In genomic region chrX:161790182-161790581, GRCm38 (mm10) we compare ENCODE assay signal across 9 mouse cellular contexts.
DNase-seq lines count a peak whose midpoint lies in the region; ATAC-seq and TF ChIP-seq lines count a peak whose summit lies in the region.
"Had no signal": no experiment of that assay in that cellular context is flagged by ENCODE, and none has a peak within 500 bp of the region (broad histone marks: within the 10 kb centered on the region; RNA-seq: fewer than 3 reads in every experiment).

No protein-coding gene starts in this region.

- 30% methylated on average over 6 of the region's 6 CpGs for WGBS in midbrain, postnatal 0 days
- WGBS in midbrain, embryonic 13.5 days = 30% methylated on average over 6 of the region's 6 CpGs
- WGBS in embryonic facial prominence, embryonic 14.5 days = 27% methylated on average over 6 of the region's 6 CpGs

- H3K4me1 ChIP-seq in midbrain, postnatal 0 days (ENCODE audit: insufficient read depth, low read length) = no peaks in the 10 kb centered on the region
- no peaks in the 10 kb centered on the region for H3K4me1 ChIP-seq in midbrain, embryonic 13.5 days (replicated peaks)
- no peaks in the 10 kb centered on the region for H3K4me1 ChIP-seq in embryonic facial prominence, embryonic 14.5 days (ENCODE audit: control insufficient read depth, insufficient read depth, low read length)
- H3K4me1 ChIP-seq: limb, embryonic 15.5 days had no signal

- H3K9me3 ChIP-seq in midbrain, postnatal 0 days (ENCODE audit: low read length) = no peaks in the 10 kb centered on the region
- H3K9me3 ChIP-seq in midbrain, embryonic 13.5 days = no peaks in the 10 kb centered on the region
- no peaks in the 10 kb centered on the region for H3K9me3 ChIP-seq in embryonic facial prominence, embryonic 14.5 days (ENCODE audit: control insufficient read depth, low read length)
- H3K9me3 ChIP-seq: limb, embryonic 15.5 days had no signal

- no peaks in the 10 kb centered on the region for H3K36me3 ChIP-seq in midbrain, postnatal 0 days (ENCODE audit: insufficient read depth, low read length)
- H3K36me3 ChIP-seq in midbrain, embryonic 13.5 days = no peaks in the 10 kb centered on the region
- H3K36me3 ChIP-seq in embryonic facial prominence, embryonic 14.5 days (ENCODE audit: control insufficient read depth, insufficient read depth, low read length) = no peaks in the 10 kb centered on the region
- H3K36me3 ChIP-seq: limb, embryonic 15.5 days had no signal

- DNase-seq in heart, adult 18-20 months = peak; percentile 6 to 47
- no peak for DNase-seq in heart, adult 11 months
- DNase-seq in midbrain, postnatal 0 days (ENCODE audit: low spot score) = peak; percentile 63
- peak; percentile 8 for DNase-seq in embryonic facial prominence, embryonic 14.5 days (ENCODE audit: low spot score)
- DNase-seq in right cerebral cortex, postnatal 10 days (ENCODE audit: low spot score in 2 of 2) = peak; percentile 34 to 46
- no peak for DNase-seq in urinary bladder, postnatal 10 days (ENCODE audit: low spot score)
- no peak for DNase-seq in thymus, postnatal 0 days (ENCODE audit: low spot score)

- H3K9ac ChIP-seq in midbrain, postnatal 0 days (replicated peaks; ENCODE audit: low read length, poor library complexity, severe bottlenecking) = no peak overlapping the region
- H3K9ac ChIP-seq in midbrain, embryonic 13.5 days (replicated peaks) = no peak overlapping the region
- no peak overlapping the region for H3K9ac ChIP-seq in embryonic facial prominence, embryonic 14.5 days (ENCODE audit: low read depth, low read length)
- H3K9ac ChIP-seq: limb, embryonic 15.5 days had no signal

- no peak overlapping the region for H3K4me2 ChIP-seq in midbrain, postnatal 0 days (ENCODE audit: low read depth, low read length, poor library complexity, severe bottlenecking)
- no peak overlapping the region for H3K4me2 ChIP-seq in midbrain, embryonic 13.5 days (replicated peaks)
- no peak overlapping the region for H3K4me2 ChIP-seq in embryonic facial prominence, embryonic 14.5 days (ENCODE audit: low read depth, low read length)
- H3K4me2 ChIP-seq: limb, embryonic 15.5 days had no signal

- TF ChIP-seq CTCF in midbrain, postnatal 0 days (IDR thresholded peaks at IDR 0.05) = peak; percentile 74

- no peak overlapping the region for H3K4me3 ChIP-seq in midbrain, postnatal 0 days (ENCODE audit: low read depth, low read length)
- no peak overlapping the region for H3K4me3 ChIP-seq in midbrain, embryonic 13.5 days (replicated peaks)
- no peak overlapping the region for H3K4me3 ChIP-seq in embryonic facial prominence, embryonic 14.5 days (ENCODE audit: low read depth, low read length)
- H3K4me3 ChIP-seq: limb, embryonic 15.5 days had no signal

- no peak for ATAC-seq in midbrain, postnatal 0 days (ENCODE audit: low FRiP score)
- no peak for ATAC-seq in midbrain, embryonic 13.5 days
- ATAC-seq in embryonic facial prominence, embryonic 14.5 days (ENCODE audit: low read depth) = no peak

- no peak overlapping the region for H3K27ac ChIP-seq in midbrain, postnatal 0 days (ENCODE audit: low read depth, low read length)
- H3K27ac ChIP-seq in midbrain, embryonic 13.5 days = no peak overlapping the region
- no peak overlapping the region for H3K27ac ChIP-seq in embryonic facial prominence, embryonic 14.5 days (replicated peaks; ENCODE audit: low read depth, low read length)
- H3K27ac ChIP-seq: limb, embryonic 15.5 days had no signal

- H3K27me3 ChIP-seq in midbrain, postnatal 0 days (ENCODE audit: insufficient read depth, low read length) = peaks cover 4% of the 10 kb centered on the region; the same call in 1 of the 2 replicates
- peaks cover 52% of the 10 kb centered on the region for H3K27me3 ChIP-seq in midbrain, embryonic 13.5 days
- peaks cover 2% of the 10 kb centered on the region; the same call in 1 of the 2 replicates for H3K27me3 ChIP-seq in embryonic facial prominence, embryonic 14.5 days (replicated peaks; ENCODE audit: control insufficient read depth, insufficient read depth, low read length)

Comparison
In these comparisons a context has a peak if more than half of its experiments do, and no peak if none do; other contexts are left out.
1. DNase-seq: peak in heart, adult 18-20 months (2 of 2), midbrain, postnatal 0 days (single experiment), embryonic facial prominence, embryonic 14.5 days (single experiment) and right cerebral cortex, postnatal 10 days (2 of 2); none in heart, adult 11 months (single experiment), urinary bladder, postnatal 10 days (single experiment) and thymus, postnatal 0 days (single experiment).